Mouse (Mus musculus) heart, embryonic 14.5 days (tissue): ENCODE data around the gene Fchsd2. TPM values are rescaled to one million over a fixed set of nuclear protein-coding genes. Genes with fewer than 3 reads are reported as not detected.

Experiments
- ATAC-seq: fragments of 200-750 bp; cut with Nextera tagmentation; 2 replicates; pipeline ENCODE4 v1.8.0; 2017; ENCODE audit warnings: low read depth, moderate TSS enrichment; ENCODE audit not compliant: insufficient number of reproducible peaks, insufficient read depth, low FRiP score
- H3K27ac ChIP-seq, 2 experiments: fragments of 200-500 bp in 1 of 2; fragments of 300-500 bp in 1 of 2; sonication (generic) in 1 of 2; replicated peaks in 1 of 2; 2 replicates each; pipeline ENCODE4 v1.5.1; 2012 to 2014; ENCODE audit warnings: low read depth in 2 of 2, low read length in 2 of 2, control low read depth in 1 of 2, mild to moderate bottlenecking in 1 of 2, mixed read lengths in 1 of 2; ENCODE audit not compliant: control insufficient read depth in 1 of 2, insufficient read depth in 1 of 2
- H3K27me3 ChIP-seq: fragments of 300-500 bp; sonication (generic); 2 replicates; pipeline ENCODE4 v1.6.1; 2014; ENCODE audit warnings: mild to moderate bottlenecking, low read length, control low read depth; ENCODE audit not compliant: control insufficient read depth, insufficient read depth
- H3K36me3 ChIP-seq: fragments of 300-500 bp; sonication (generic); 2 replicates; pipeline ENCODE4 v1.6.1; 2014; ENCODE audit warnings: mild to moderate bottlenecking, control low read depth, low read length, mixed read lengths; ENCODE audit not compliant: control insufficient read depth, insufficient read depth
- H3K4me1 ChIP-seq, 2 experiments: fragments of 200-500 bp in 1 of 2; fragments of 300-500 bp in 1 of 2; sonication (generic) in 1 of 2; 2 replicates each; pipeline ENCODE4 v1.6.1; 2012 to 2014; ENCODE audit warnings: low read length in 2 of 2, control low read depth in 1 of 2, mixed read lengths in 1 of 2; ENCODE audit not compliant: control insufficient read depth in 2 of 2, insufficient read depth in 2 of 2
- H3K4me2 ChIP-seq: fragments of 300-500 bp; sonication (generic); 2 replicates; pipeline ENCODE4 v1.6.1; 2014; ENCODE audit warnings: mild to moderate bottlenecking, low read length
- H3K4me3 ChIP-seq, 2 experiments: fragments of 200-500 bp in 1 of 2; fragments of 300-500 bp in 1 of 2; sonication (generic) in 1 of 2; 2 replicates each; pipeline ENCODE4 v1.5.1; 2012 to 2014; ENCODE audit warnings: low read length in 2 of 2, mild to moderate bottlenecking in 2 of 2, control low read depth in 1 of 2, low read depth in 1 of 2, moderate library complexity in 1 of 2; ENCODE audit not compliant: control insufficient read depth in 1 of 2, insufficient read depth in 1 of 2
- H3K9ac ChIP-seq: fragments of 300-500 bp; sonication (generic); 2 replicates; pipeline ENCODE4 v1.6.1; 2014; ENCODE audit warnings: mild to moderate bottlenecking, low read length
- H3K9me3 ChIP-seq: fragments of 300-500 bp; sonication (generic); 2 replicates; pipeline ENCODE4 v1.6.1; 2016; ENCODE audit warnings: low read length, control low read depth; ENCODE audit not compliant: control insufficient read depth
- WGBS: fragments of 180-500 bp; shearing (Covaris S2); extraction: QIAGEN DNeasy Blood & Tissue Kit; methylation state at CpG from one replicate; pipeline ENCODE4 v1.1.7; 2014; 5-methylcytosine and 5-hydroxymethylcytosine counted together
- polyA plus RNA-seq: library from polyadenylated mRNA; unstranded; fragments of >200 nt; fragmentation: Nextera tagmentation; extraction: Ambion mirVana; gene quantifications from 2 replicates; pipeline ENCODE4 v1.2.1, GENCODE M21; 2014

Gene Fchsd2
- polyA plus RNA-seq, 1 experiment from 2014 or later: 18.0 TPM

- Histone ChIP-seq H3K4me1 (peaks cover 0 to 3% of the 10 kb centered on the region in 2 experiments; a peak in 1 of 4 replicates), H3K9ac (no peak overlapping the region), H3K9me3 (no peaks in the 10 kb centered on the region), H3K27ac (no peak overlapping the region), H3K4me3 (no peak overlapping the region), H3K27me3 (no peaks in the 10 kb centered on the region), H3K4me2 (no peak overlapping the region), H3K36me3 (no peaks in the 10 kb centered on the region)
- ATAC-seq: no peak
- 88% methylated on average over 7 of the region's 7 CpGs for WGBS
These were observed 27.7 kb upstream of the Fchsd2 start for GRCm38 (mm10) chr7:101064697-101065688.

- H3K36me3 ChIP-seq: no peaks in the 10 kb centered on the region
- WGBS: 89% methylated on average over 5 of the region's 5 CpGs
- H3K27me3 ChIP-seq: no peaks in the 10 kb centered on the region
- H3K4me3 ChIP-seq: no peak overlapping the region
- H3K9ac ChIP-seq: no peak overlapping the region
- ATAC-seq: no peak
- H3K4me2 ChIP-seq: no peak overlapping the region
- H3K27ac ChIP-seq: no peak overlapping the region
- H3K4me1 ChIP-seq: peaks cover 3 to 5% of the 10 kb centered on the region in 2 experiments; a peak in 1 of 4 replicates
- H3K9me3 ChIP-seq: no peaks in the 10 kb centered on the region
These were observed 26.7 kb upstream of the Fchsd2 start for GRCm38 (mm10) chr7:101066009-101066408.

GRCm38 (mm10) chr7:101066650-101067346 lies 25.9 kb upstream of the Fchsd2 start:
- H3K9ac ChIP-seq: no peak overlapping the region
- no peak overlapping the region for H3K4me3 ChIP-seq
- 76% methylated on average over 3 of the region's 3 CpGs for WGBS
- no peaks in the 10 kb centered on the region for H3K27me3 ChIP-seq
- no peaks in the 10 kb centered on the region for H3K36me3 ChIP-seq
- no peak for ATAC-seq
- H3K9me3 ChIP-seq: no peaks in the 10 kb centered on the region
- no peak overlapping the region for H3K27ac ChIP-seq
- H3K4me1 ChIP-seq: peaks cover 2 to 5% of the 10 kb centered on the region in 2 experiments; a peak in 2 of 4 replicates
- no peak overlapping the region for H3K4me2 ChIP-seq

GRCm38 (mm10) chr7:101067521-101067920 lies 25.1 kb upstream of the Fchsd2 start:
- Histone ChIP-seq H3K4me1 (peaks cover 3 to 5% of the 10 kb centered on the region in 2 experiments; a peak in 2 of 4 replicates), H3K9me3 (no peaks in the 10 kb centered on the region), H3K9ac (no peak overlapping the region), H3K4me2 (no peak overlapping the region), H3K27me3 (no peaks in the 10 kb centered on the region), H3K36me3 (no peaks in the 10 kb centered on the region), H3K27ac (no peak overlapping the region), H3K4me3 (no peak overlapping the region)
- 85% methylated on average over 2 of the region's 2 CpGs for WGBS
- no peak for ATAC-seq

- Histone ChIP-seq H3K27ac (no peak overlapping the region), H3K27me3 (no peaks in the 10 kb centered on the region), H3K9me3 (no peaks in the 10 kb centered on the region), H3K4me1 (peaks cover 7 to 11% of the 10 kb centered on the region in 2 experiments; a peak in 3 of 4 replicates), H3K4me2 (no peak overlapping the region), H3K36me3 (no peaks in the 10 kb centered on the region), H3K4me3 (no peak overlapping the region), H3K9ac (no peak overlapping the region)
- 80% methylated on average over 6 of the region's 6 CpGs for WGBS
- no peak for ATAC-seq
These were observed 23.4 kb upstream of the Fchsd2 start for GRCm38 (mm10) chr7:101069271-101069670.

- Histone ChIP-seq H3K27me3 (no peaks in the 10 kb centered on the region), H3K4me3 (no peak overlapping the region), H3K9me3 (no peaks in the 10 kb centered on the region), H3K4me2 (no peak overlapping the region), H3K9ac (no peak overlapping the region), H3K36me3 (no peaks in the 10 kb centered on the region), H3K4me1 (peaks cover 9 to 22% of the 10 kb centered on the region in 2 experiments), H3K27ac (no peak overlapping the region)
- no peak for ATAC-seq
- WGBS: 23% methylated on average over 4 of the region's 4 CpGs
These were observed 22.3 kb upstream of the Fchsd2 start for GRCm38 (mm10) chr7:101070406-101070805.

GRCm38 (mm10) chr7:101071020-101071419 lies 21.6 kb upstream of the Fchsd2 start:
- no peaks in the 10 kb centered on the region for H3K9me3 ChIP-seq
- no peak for ATAC-seq
- no peak overlapping the region for H3K4me3 ChIP-seq
- H3K9ac ChIP-seq: no peak overlapping the region
- no peak overlapping the region for H3K4me2 ChIP-seq
- H3K36me3 ChIP-seq: no peaks in the 10 kb centered on the region
- 37% methylated on average over 6 of the region's 6 CpGs for WGBS
- no peak overlapping the region for H3K27ac ChIP-seq
- H3K27me3 ChIP-seq: no peaks in the 10 kb centered on the region
- H3K4me1 ChIP-seq: peaks cover 9 to 22% of the 10 kb centered on the region in 2 experiments
